Mouse (Mus musculus): ENCODE results near the gene Mfsd10. TPM values are rescaled to one million over a fixed set of nuclear protein-coding genes. Genes with fewer than 3 reads are reported as not detected.
A peak's percentile ranks its signal among the peaks of the same experiment; 100 is the strongest.

Mfsd10 gene
- polyA plus RNA-seq (2015; fragmentation: Nextera tagmentation; extraction: Ambion mirVana), result 135 and 141 TPM in 2 replicates

DNA sequence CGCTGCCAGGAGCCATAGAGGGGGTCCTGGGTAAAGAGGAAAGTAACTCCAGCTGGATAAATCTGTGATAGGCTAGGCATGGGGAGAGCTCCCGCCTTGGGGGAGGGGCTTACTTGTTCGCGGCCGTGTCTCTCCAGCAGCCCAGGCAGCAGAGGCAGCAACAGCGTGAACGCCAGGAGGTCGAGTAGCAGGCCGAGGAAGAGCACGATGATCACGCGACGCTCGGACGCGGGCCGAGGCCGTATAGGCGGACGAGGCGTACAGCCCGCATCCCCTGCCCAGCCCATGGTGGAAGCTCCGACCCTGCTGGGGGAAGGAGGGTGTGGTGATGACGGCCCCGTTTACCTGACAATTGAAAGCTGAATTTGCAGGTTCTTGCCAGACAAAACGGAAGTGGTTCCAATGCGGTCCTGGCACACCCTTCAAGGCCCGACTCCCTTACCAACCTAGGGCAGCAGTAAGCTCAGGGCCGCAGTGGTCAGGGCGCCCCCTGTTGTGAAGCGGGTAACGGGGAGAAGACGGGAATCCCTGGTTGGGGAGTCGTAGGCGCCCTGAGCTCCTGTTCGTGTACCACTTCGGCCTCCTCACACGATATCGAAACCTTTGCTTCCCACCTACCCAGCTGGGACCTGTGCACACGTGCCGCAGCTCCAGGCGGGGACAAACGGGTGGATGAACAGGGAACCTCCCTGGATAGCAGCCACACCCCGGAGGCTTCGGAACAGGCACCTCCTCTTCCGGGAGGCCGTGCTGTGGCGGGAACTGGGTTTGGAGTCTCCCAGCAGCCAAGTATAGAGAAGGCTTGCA lies at the start of gene Mfsd10:
Gene Mfsd10 (minus strand): TSS at position 732 of the 807 bp plus-strand sequence.
- Histone ChIP-seq H3K27ac (peak within 1 kb of the TSS; percentile 91), H3K9me3 (no peaks in the 10 kb centered on the region), H3K4me2 (replicated peaks) (peak within 1 kb of the TSS; percentile 83), H3K9ac (peak within 1 kb of the TSS; percentile 81), H3K36me3 (peaks cover 82% of the 10 kb centered on the region), H3K27me3 (no peaks in the 10 kb centered on the region), H3K4me1 (peaks cover 16% of the 10 kb centered on the region), H3K4me3 (peak within 1 kb of the TSS; percentile 68)
- ATAC-seq (ENCODE audit: low FRiP score, low read depth), result peak; percentile 90
- under 1% methylated on average over 48 of the region's 48 CpGs for WGBS

DNA sequence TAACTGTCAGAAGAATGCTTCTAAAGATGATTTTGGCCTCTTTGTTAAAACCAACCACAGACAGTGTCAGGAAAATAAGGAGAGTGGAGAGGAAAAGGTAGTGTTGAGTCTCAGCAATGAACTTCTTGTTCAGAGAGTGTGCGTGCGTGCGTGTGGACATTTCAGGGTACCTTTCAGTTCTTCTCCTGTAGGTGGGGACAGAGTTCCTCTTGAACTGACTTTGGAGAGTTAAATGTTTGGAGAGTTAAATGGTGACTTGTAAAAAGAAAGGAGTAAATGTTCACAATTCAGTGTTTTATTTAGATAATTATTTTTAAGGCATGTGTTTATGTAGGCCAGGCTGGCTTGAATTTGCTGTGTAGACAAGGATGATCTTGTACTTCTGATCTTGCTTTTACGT lies 33.3 kb upstream of the Mfsd10 start:
- ATAC-seq (ENCODE audit: low FRiP score, low read depth), result no peak
- H3K4me3 ChIP-seq, result no peak overlapping the region
- no peak overlapping the region for H3K27ac ChIP-seq
- H3K9me3 ChIP-seq, result no peaks in the 10 kb centered on the region
- H3K4me2 ChIP-seq (replicated peaks), result no peak overlapping the region
- 76% methylated on average over 4 of the region's 4 CpGs for WGBS
- H3K36me3 ChIP-seq, result peaks cover 11% of the 10 kb centered on the region
- no peaks in the 10 kb centered on the region for H3K4me1 ChIP-seq
- H3K27me3 ChIP-seq, result no peaks in the 10 kb centered on the region
- no peak overlapping the region for H3K9ac ChIP-seq

DNA sequence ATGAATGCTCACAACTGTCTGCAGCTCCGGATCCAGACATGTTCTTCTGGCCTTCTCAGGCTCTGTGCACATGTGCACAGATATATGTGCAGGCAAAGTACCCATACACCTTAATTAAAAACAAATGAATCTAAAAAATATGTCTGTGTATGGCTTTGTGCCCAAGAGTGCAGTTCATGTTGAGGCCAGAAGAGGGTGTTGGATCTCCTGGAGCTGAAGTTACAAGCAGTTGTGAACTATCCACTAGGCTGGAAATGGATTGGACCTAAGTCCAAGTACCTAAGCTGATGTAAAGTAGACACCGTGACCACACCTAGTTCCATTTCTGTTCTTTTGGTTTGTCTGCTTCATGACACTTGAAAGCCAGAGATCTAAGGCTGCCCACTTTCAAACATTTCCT lies 32.5 kb upstream of the Mfsd10 start:
- no peaks in the 10 kb centered on the region for H3K27me3 ChIP-seq
- H3K36me3 ChIP-seq, result peaks cover 14% of the 10 kb centered on the region
- H3K4me3 ChIP-seq, result no peak overlapping the region
- H3K9me3 ChIP-seq, result no peaks in the 10 kb centered on the region
- no peak overlapping the region for H3K9ac ChIP-seq
- 80% methylated on average over 2 of the region's 2 CpGs for WGBS
- H3K27ac ChIP-seq, result no peak overlapping the region
- H3K4me2 ChIP-seq (replicated peaks), result no peak overlapping the region
- H3K4me1 ChIP-seq, result no peaks in the 10 kb centered on the region
- ATAC-seq (ENCODE audit: low FRiP score, low read depth), result no peak

DNA sequence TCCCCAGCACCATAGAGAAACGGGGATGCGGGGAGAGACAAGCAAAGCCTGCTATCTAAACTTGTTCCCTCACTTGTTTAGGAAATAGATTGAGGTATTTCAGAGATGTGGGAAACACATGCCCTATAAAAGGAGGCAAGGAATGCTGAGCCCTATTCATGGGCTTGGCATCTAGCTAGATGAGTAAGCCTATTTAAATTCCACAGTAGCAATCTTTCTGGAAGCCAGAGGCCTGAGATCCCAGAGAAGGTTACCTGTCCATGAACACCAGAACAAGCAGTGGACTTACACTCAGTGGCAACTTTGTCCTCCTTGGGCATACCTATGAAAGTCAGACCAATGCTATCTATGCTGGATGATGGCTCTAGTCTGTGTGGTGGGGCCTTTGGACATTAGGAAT lies 26.2 kb upstream of the Mfsd10 start:
- Histone ChIP-seq H3K4me1 (peaks cover 17% of the 10 kb centered on the region), H3K9ac (0 out of 2 replicates have a peak overlapping the region, but pooled peaks have one; percentile 26), H3K27me3 (no peaks in the 10 kb centered on the region), H3K9me3 (no peaks in the 10 kb centered on the region), H3K36me3 (0 out of 2 replicates have a peak, but pooled peaks cover 4% of the 10 kb centered on the region), H3K4me2 (replicated peaks) (no peak overlapping the region), H3K4me3 (no peak overlapping the region), H3K27ac (no peak overlapping the region)
- WGBS, result 85% methylated on average over 2 of the region's 2 CpGs
- no peak for ATAC-seq (ENCODE audit: low FRiP score, low read depth)

DNA sequence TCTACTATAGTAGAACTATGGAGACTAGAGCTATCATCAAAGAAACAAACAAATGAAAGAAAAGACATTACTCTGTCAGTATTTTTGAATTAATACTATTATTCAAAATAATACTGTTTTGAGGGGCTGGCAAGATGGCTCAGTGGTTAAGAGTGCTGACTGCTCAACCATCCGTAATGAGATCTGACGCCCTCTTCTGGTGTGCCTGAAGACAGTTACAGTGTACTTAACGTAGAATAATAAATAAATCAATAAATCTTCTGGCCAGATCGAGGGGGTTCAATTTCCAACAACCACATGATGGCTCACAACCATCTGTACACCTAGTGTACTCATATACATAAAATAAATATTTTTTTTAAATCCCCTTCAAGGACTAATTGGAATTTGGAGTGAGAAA lies 24.9 kb upstream of the Mfsd10 start:
- H3K27ac ChIP-seq, result no peak overlapping the region
- no peak overlapping the region for H3K4me2 ChIP-seq (replicated peaks)
- 83% methylated on average over 4 of the region's 4 CpGs for WGBS
- peaks cover 11% of the 10 kb centered on the region for H3K36me3 ChIP-seq
- no peak overlapping the region for H3K9ac ChIP-seq
- H3K9me3 ChIP-seq, result no peaks in the 10 kb centered on the region
- H3K4me3 ChIP-seq, result no peak overlapping the region
- no peaks in the 10 kb centered on the region for H3K27me3 ChIP-seq
- peaks cover 17% of the 10 kb centered on the region for H3K4me1 ChIP-seq
- ATAC-seq (ENCODE audit: low FRiP score, low read depth), result no peak

DNA sequence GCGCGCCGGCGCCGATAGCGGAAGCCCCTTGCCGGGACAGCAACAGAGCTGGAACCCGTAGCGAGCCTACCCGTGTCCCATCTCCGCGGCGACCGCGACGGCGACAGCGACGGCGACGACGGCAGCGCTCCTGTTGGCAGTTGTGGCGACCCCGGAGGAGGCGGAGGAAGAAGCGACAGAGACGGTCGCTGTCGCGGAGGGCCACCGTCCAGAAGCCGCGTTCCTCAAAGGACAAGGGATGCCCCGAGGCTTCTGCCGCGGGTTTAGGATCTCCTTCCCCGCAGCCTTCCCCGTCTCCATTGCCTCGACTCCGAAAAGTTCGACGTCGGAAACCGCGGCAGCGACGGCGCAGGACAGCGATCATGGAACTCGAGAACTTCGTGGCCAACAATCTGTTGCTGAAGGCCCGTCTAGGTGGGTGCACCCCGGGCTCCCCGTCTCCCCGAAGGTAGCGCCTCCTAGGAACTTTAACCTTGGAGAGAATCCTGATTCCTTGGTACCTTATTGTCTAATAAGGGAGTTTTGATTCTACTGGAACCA lies 23.6 kb upstream of the Mfsd10 start:
- Histone ChIP-seq H3K36me3 (peaks cover 21% of the 10 kb centered on the region), H3K4me1 (peaks cover 17% of the 10 kb centered on the region), H3K9me3 (no peaks in the 10 kb centered on the region), H3K4me3 (peak overlapping the region; percentile 77), H3K27me3 (no peaks in the 10 kb centered on the region), H3K4me2 (replicated peaks) (peak overlapping the region; percentile 83), H3K9ac (peak overlapping the region; percentile 78), H3K27ac (peak overlapping the region; percentile 84)
- WGBS, result under 1% methylated on average over 57 of the region's 57 CpGs
- 0 out of 2 replicates have a peak, but pooled peaks have one; percentile 0 for ATAC-seq (ENCODE audit: low FRiP score, low read depth)

DNA sequence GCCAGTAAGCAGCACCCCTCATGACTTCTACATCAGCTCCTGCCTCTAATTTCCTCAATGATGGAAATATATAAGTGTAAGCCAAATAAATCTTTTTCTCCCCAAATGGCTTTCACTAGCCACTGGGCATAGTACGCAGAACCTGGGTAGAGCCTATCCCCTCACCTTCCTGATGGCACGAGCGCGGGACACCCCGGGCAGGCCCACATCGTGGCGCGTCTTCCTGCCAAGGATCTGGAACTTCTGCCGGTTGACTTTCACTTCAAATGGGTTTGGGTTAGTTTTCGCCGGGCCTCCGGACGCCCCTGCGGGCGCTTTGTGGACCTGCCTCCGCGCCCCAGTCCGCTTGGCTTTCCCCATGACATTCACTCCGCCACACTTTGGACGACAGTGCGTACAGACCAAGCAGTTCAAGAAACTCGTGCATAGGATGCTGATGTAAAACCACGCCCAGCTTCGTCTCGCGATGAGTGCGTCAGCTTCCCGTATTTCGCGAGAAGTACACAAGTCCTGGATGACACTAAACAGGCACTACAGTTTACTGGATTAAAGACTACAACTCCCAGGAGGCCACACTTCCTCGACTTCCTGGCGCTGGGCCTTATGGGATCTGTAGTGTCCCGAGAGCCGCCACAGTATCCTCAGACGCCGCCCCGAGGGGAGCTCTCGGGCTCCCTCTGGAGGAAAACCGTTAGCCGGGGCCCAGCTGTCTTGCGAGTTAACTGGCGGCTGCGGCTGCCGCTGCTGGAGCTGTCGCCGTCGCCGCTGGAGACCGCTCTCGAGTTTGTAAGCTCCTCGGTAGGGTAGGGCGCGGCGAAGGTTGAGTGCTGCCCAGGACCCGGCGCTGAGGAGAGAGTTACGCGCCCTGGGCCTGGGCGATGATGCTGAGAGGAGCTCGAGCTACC lies 22.9 kb upstream of the Mfsd10 start, which contains the start of the genes Nop14 and Grk4:
Gene Nop14 (minus strand): TSS at position 463 of the 905 bp plus-strand sequence.
Gene Grk4 (plus strand): TSS at position 694 of the 905 bp plus-strand sequence.
- H3K4me3 ChIP-seq, result peak within 1 kb of the TSS; percentile 77
- H3K9ac ChIP-seq, result peak within 1 kb of the TSS; percentile 78
- under 1% methylated on average over 60 of the region's 60 CpGs for WGBS
- no peaks in the 10 kb centered on the region for H3K27me3 ChIP-seq
- H3K36me3 ChIP-seq, result peaks cover 23% of the 10 kb centered on the region
- H3K4me2 ChIP-seq (replicated peaks), result peak within 1 kb of the TSS; percentile 83
- peaks cover 17% of the 10 kb centered on the region for H3K4me1 ChIP-seq
- no peaks in the 10 kb centered on the region for H3K9me3 ChIP-seq
- ATAC-seq (ENCODE audit: low FRiP score, low read depth), result peak; percentile 100
- H3K27ac ChIP-seq, result peak within 1 kb of the TSS; percentile 84

DNA sequence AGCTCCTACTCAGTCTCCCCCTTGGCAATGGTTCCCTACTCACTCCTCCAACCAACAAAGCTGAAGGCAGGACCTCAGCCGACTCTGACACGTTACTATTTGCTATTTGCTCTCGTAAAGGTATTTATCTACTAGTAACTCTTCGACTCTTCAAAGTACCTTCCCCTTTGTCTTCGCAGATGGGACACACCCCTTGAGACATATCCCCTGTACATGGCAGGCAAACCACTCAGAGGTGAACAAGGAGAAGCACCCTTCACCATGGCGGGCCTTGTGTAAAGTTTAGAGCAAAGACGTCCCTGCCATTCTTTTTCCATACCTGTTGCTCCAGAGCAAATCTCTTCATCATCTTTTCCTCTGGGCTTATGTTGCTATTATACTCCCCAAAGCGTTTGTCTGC lies 20.5 kb upstream of the Mfsd10 start:
- Histone ChIP-seq H3K9me3 (no peaks in the 10 kb centered on the region), H3K4me2 (replicated peaks) (no peak overlapping the region), H3K36me3 (peaks cover 47% of the 10 kb centered on the region), H3K27me3 (no peaks in the 10 kb centered on the region), H3K4me3 (no peak overlapping the region), H3K9ac (no peak overlapping the region), H3K27ac (no peak overlapping the region), H3K4me1 (peaks cover 10% of the 10 kb centered on the region)
- no peak for ATAC-seq (ENCODE audit: low FRiP score, low read depth)
- WGBS, result 94% methylated on average over 8 of the region's 8 CpGs

DNA sequence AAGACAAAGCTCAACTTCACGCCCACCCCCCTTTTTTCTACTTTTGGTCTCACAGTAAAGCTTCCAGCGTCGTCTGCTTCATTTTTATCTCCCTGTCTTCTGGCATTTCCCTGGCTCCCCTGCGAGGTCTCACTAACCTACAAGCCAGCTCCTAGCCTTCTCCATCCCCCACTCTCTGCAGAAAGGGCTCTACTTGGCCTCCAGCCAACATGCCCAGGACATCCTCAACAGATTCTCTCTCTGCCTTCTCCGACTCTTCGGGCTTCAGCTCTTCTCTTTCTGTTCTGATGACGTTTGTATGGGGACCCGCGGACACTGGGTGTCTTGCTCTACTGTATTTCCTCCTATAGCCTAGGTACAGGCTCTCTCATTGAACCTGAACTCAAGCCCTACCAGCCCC lies 17.9 kb upstream of the Mfsd10 start:
- H3K4me2 ChIP-seq (replicated peaks), result no peak overlapping the region
- peaks cover 74% of the 10 kb centered on the region for H3K36me3 ChIP-seq
- no peak for ATAC-seq (ENCODE audit: low FRiP score, low read depth)
- no peaks in the 10 kb centered on the region for H3K27me3 ChIP-seq
- H3K9me3 ChIP-seq, result no peaks in the 10 kb centered on the region
- no peak overlapping the region for H3K9ac ChIP-seq
- H3K4me1 ChIP-seq, result peaks cover 6% of the 10 kb centered on the region
- WGBS, result 88% methylated on average over 9 of the region's 9 CpGs
- H3K27ac ChIP-seq, result no peak overlapping the region
- no peak overlapping the region for H3K4me3 ChIP-seq

DNA sequence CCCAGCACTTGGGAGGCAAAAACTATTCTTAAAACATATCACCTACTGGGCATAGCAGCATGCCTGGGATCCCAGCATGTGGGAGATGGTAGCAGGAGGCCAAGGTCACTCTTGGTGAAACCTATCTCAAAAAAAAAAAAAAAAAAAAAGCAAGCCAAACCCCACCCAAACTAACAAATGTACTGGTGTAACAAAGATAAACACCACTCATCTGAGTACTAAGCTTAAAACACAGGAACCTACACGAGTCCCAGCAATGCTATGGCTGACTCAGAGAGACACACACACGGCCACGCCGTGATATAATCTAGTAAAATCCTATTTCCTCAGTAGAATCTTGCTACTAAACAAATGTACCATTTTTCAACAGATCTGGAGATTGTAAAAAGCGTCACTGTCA lies 15.9 kb upstream of the Mfsd10 start:
- Histone ChIP-seq H3K4me3 (no peak overlapping the region), H3K9me3 (no peaks in the 10 kb centered on the region), H3K36me3 (peaks cover 93% of the 10 kb centered on the region), H3K4me1 (no peaks in the 10 kb centered on the region), H3K27me3 (no peaks in the 10 kb centered on the region), H3K27ac (no peak overlapping the region), H3K9ac (no peak overlapping the region), H3K4me2 (replicated peaks) (no peak overlapping the region)
- 94% methylated on average over 5 of the region's 5 CpGs for WGBS
- no peak for ATAC-seq (ENCODE audit: low FRiP score, low read depth)

DNA sequence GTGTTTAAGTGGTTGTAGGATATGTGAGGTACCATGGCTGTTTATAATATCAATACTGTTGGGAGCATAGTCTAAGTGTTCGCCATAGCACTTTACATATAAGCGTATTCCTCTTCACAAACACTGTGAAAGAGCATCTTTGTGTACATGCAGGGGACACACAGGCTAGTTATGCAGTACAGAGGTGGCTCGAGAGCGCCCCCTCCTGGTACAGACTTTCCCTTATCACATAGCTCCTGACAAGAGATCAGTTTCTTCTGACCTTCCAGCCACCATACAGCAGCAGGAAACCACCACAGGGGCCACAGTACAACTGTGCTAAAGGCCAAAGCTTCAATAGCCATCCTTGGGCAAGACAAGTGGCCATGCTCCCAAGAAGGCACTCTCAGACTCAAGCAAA lies 10.6 kb upstream of the Mfsd10 start:
- WGBS, result 55% methylated on average over 4 of the region's 4 CpGs
- Histone ChIP-seq H3K4me1 (no peaks in the 10 kb centered on the region), H3K9me3 (no peaks in the 10 kb centered on the region), H3K36me3 (peaks cover 100% of the 10 kb centered on the region), H3K4me2 (replicated peaks) (no peak overlapping the region), H3K27me3 (no peaks in the 10 kb centered on the region), H3K9ac (no peak overlapping the region), H3K4me3 (no peak overlapping the region), H3K27ac (no peak overlapping the region)
- ATAC-seq (ENCODE audit: low FRiP score, low read depth), result no peak

DNA sequence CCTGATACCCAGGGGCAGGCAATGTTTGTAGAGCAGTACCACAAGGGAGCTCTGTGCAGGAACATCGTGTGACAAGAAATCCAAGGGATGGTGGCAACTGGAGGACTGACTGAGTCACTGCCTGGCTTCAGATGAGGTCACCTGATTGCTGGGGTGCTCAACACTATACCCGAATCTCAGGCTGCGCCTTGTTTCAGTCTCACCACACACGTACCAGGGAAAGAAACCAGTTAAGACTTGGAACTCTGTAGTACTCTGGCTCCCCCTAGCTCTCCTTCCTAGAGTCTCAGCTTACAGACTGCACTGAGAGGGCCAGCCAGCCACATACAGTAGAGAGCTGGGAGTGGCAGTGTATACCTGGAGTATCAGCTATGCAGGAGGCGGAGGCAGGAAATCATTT lies 5.9 kb upstream of the Mfsd10 start:
- peak; percentile 71 for ATAC-seq (ENCODE audit: low FRiP score, low read depth)
- Histone ChIP-seq H3K9ac (no peak overlapping the region), H3K4me3 (no peak overlapping the region), H3K9me3 (no peaks in the 10 kb centered on the region), H3K27ac (no peak overlapping the region), H3K4me1 (no peaks in the 10 kb centered on the region), H3K27me3 (no peaks in the 10 kb centered on the region), H3K4me2 (replicated peaks) (no peak overlapping the region), H3K36me3 (peaks cover 94% of the 10 kb centered on the region)
- 70% methylated on average over 5 of the region's 5 CpGs for WGBS

All from limb, embryonic 13.5 days (tissue).